Mouse (Mus musculus) right cerebral cortex, adult 18-20 months (tissue): ENCODE data around the gene Fbf1.

Experiments
- DNase-seq: peaks from one replicate; pipeline ENCODE4 v3.0.0; 2022; ENCODE audit warnings: mixed read lengths

Fbf1 gene

DNA sequence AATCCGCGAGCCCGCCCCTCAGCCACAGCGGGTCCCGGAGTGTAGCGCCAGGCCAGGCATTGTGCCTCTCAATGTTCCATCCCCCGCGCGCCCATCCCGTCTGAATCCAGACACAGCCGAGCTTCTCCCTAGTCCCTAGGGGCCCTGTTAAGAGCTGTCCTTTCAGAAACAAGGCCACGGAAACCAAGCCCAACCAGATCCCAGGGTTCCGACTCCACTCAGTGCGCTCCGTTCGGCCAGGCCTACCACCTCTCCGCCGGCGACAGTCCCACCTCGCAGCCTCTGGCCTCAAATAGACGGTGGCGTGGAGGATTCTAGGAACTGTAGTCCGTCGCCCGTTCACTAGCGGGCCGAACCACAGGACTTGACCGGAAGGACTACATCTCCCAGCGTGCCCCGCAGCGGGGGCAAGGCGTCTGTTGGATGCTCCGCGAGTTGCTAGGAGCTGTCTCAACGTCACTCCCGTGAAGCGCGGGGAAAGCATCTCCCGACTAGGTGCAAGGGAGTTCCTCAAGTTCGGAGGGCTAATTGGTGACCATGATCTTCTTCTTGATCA, at the start of gene Fbf1:
TSS of gene Fbf1 (minus strand) at position 283 of the 556 bp plus-strand sequence.
- DNase-seq: peak; percentile 98

DNA sequence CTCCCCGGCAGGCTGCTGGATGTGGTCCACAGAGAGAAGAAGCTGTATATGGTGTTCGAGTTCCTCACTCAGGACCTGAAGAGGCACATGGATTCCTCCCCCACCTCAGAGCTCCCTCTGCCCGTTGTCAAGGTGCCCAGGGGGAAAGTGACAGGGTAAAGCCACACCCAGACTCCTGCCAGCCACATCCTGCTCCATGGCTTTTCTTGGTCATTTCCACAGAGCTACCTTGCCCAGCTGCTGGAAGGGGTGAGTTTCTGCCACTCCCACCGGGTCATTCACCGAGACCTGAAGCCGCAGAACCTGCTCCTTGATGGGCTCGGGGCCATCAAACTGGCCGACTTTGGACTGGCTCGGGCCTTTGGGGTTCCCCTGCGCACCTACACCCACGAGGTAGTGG, 48.6 kb upstream of the Fbf1 start:
- no peak for DNase-seq

- no peak for DNase-seq
Measured at GRCm38 (mm10) chr11:116215991-116216390, 48.0 kb upstream of the Fbf1 start.

DNA sequence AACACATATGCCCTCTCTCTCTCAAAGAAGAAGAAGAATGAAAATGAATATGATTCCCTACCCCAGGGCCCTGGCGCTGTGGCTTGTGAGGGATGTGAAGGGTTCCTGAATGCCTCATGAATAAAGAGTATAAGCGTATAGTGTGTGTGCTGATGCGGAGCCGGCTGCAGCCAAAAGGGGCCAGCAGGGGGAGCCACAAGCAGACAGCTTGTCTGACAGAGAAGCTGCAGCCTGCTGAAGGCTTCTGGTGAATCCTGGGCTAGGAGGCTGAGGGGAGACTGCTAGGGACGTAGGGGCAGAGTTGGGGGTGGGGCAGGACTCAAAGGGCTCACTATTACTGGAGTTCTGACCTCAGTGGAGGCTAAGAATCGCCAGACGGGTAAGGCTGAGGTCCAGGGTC, 47.2 kb upstream of the Fbf1 start:
- DNase-seq: no peak

GRCm38 (mm10) chr11:116213877-116214510, 46.0 kb upstream of the Fbf1 start:
- no peak for DNase-seq

GRCm38 (mm10) chr11:116212847-116213246, 44.9 kb upstream of the Fbf1 start:
- no peak for DNase-seq

- DNase-seq: no peak
Measured at GRCm38 (mm10) chr11:116210696-116211095, 42.7 kb upstream of the Fbf1 start.

DNA sequence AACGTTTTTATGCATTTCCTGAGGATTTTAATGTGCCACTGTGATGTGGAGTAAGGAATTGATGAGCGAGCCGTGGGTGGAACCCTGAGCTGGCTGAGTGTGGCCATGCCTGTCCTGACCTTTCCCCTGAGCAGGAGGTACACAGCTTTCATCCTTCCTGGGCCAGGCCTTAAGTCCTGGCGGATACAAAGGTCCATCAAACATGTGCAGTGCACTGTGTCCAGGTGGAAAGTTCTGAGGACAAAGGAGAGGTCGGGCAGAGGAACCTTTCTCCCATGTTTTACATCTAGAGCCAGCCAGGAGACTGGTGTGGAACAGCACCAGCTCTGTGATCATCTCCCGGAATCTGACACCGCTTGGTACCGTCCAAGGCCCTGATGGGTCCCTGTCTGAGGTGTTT, 41.3 kb upstream of the Fbf1 start:
- no peak for DNase-seq

DNA sequence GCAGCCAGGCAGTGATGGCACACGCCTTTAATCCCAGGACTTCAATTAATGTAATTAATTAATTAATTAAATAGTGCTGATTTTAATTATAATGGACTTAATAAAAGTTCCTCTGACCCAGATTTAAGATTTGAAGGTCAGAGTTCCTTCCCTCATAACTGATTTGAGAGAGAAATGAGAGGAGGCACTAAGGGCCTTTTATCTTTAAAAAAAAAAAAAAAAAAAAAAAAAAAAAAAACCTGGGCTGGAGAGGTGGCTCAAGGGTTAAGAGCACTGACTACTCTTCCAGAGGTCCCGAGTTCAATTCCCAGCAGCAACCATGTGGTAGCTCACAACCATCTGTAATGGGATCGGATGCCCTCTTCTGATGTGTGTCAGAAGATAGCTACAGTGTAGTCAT, 40.7 kb upstream of the Fbf1 start:
- DNase-seq: no peak

DNA sequence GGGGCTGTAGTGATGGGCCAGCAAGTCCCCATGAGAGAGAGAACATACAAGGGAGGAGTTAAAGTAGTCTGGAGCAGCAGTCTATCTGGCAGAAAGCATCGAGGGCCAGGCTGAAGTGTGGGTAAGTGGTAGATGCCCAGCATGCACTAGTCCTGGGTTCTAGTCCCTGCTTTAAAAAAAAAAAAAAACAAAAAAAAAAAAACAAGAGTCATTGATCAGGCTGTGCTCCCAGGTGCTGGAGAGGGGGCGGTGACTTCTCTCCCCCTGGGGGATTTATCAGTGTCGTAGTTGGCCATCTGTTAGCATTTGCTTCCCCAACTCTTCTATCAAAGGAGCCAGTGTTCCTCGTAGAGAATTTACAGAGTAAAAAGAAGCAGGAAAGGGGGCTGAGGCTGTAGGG, 38.7 kb upstream of the Fbf1 start:
- no peak for DNase-seq

GRCm38 (mm10) chr11:116203150-116203549, 35.2 kb upstream of the Fbf1 start:
- DNase-seq: no peak

DNA sequence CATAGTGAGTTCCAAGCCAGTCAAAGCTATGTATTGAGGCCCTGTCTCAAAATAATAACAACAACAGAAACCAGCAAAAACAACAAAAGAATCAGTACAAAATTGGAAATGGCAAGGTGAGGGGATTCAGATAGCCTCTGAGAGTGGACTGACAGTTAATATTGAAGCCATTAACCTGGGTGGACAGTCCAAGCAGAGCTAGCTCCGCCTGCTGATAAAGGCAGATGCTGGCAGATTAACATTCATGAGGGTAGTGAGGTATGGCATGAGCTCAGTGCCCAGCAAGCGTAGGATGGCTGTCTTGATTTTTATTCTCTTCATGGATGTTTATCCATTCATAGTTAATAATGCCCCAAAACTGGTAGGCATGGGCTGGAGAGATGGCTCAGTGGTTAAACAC, 33.2 kb upstream of the Fbf1 start:
- DNase-seq: no peak

- DNase-seq: peak; percentile 96
Measured at GRCm38 (mm10) chr11:116198639-116199531, 30.9 kb upstream of the Fbf1 start, which contains the start of the genes Ten1 and Acox1. Gene Ten1 (plus strand): TSS chr11:116198855. Gene Acox1 (minus strand): TSS chr11:116199045.

- no peak for DNase-seq
Measured at GRCm38 (mm10) chr11:116198132-116198531, 30.2 kb upstream of the Fbf1 start.

- DNase-seq: no peak
Measured at GRCm38 (mm10) chr11:116197584-116197906, 29.6 kb upstream of the Fbf1 start.

DNA sequence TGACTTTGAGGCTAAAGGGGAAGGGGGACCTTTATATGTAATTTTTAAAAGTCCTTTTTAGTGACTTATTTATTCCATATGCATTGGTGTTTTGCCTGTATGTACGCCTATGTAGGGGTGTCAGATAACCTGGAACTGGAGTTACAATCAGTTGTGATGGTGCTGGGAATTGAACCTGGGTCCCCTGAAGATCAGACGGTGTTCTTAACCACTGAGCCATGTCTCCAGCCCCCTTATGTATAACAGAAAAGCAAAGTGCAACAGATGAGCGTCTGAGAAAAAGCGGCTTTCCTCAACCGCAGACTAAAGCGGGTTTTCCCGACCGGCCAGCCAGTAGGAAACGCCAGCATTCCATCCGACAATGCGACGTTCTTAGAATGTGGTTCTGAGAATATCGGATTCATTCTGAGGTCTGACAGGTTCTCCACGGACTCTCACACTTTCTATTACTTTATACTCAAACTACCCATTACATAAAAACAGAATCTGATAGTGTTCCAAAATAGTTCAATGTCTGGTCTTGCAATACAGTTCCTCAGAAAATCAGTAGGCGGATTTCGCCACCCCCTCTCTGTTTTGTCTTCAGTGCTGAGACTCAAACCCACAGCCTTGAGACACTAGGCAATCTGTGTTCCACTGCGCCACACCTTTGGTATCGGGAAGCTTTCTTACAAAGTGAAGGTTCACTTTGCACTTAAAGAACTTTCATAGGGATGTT, 29.1 kb upstream of the Fbf1 start:
- no peak for DNase-seq

GRCm38 (mm10) chr11:116196336-116196735, 28.4 kb upstream of the Fbf1 start:
- DNase-seq: no peak

- no peak for DNase-seq
Measured at GRCm38 (mm10) chr11:116195252-116195651, 27.3 kb upstream of the Fbf1 start.

DNA sequence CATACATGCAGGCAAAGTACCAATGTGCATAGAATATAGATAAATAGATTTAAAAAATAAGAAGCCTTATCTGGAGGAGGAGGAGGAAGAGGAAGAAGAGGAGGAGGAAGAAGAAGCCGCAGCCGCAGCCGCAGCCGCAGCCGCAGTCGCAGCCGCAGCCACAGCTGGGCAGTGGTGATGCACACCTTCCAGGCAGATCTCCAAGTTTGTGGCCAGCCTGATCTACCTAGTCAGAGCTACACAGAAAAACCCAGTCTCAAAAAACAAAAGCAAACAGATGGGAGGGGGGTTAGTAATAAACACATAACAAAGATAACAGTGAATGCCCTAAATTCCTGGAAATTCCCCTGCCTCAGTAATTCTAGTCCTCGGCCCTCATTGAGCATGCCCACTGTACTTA, 26.7 kb upstream of the Fbf1 start:
- no peak for DNase-seq

DNA sequence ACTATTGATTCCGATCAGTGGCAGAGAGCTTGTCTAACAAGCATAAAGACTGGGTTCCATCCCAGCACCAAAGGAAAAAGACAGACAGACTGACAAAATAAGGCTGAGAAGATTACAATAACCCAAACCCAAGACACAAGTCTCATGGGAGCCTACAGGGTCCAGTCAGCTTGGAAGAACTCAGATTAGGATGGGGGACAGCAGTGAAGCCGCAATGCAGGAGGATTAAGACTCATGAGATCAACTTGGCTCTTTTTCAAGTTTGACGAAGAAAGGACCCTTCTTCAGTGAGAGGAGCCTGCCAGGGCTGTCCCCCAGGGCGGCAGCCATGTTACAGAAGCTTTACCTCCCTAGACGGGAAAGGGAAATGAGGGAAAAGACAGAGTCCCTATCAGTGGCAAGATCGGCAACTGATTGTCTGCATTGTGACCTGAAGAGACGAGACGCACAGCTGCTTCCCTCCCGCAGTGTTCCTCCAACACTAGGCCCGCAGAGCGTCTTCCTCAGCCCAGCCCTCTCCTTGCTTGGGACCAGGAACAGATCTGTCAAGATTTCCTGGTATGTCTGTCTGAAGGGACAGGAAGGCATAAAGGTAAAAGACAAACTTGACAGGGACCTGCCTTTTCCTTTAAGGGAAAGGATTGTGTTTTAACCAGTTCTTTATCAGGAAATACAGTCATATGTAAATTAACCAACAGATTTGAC, 19.4 kb upstream of the Fbf1 start:
- DNase-seq: no peak

DNA sequence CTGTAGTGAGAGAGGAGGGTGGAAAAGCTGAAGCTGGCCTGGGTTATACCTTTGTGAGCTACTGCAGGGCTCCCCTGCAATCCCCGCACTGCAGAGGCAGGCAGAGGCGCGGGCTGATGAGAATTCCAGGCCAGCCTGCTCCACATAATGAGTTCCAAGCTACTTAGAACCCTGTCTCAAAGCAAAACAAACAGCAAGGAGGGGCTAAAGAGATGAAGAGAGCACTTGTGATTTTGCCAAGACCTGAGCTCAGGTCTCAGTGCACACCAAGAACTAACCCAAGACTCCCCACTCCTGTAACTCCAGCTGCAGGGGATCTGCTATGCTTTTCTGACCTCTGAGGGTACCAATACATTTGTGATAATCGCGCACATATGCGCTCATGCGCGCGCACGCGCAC, 18.4 kb upstream of the Fbf1 start:
- DNase-seq: no peak

DNA sequence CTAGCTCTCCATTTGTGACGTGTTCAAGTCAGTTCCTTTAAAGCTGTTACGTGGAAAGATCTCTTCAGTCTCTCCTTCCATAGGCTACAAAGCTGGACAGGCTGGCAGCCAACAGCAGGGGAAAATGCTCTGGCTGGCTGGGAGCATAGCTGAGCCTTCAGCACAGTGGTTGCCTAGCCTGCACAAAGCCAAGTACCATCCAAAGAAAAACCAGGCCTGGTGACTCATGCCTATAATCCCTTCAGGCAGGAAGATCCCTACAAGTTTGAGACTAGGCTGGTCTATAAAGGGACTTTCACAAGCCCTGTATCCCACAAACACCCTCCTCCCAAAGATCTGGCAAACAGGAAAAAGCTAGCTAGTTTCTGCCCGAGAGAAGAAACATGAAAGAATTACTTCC, 17.9 kb upstream of the Fbf1 start:
- DNase-seq: peak; percentile 34
